Mouse (Mus musculus): ENCODE data around the gene Chil5.

DNA sequence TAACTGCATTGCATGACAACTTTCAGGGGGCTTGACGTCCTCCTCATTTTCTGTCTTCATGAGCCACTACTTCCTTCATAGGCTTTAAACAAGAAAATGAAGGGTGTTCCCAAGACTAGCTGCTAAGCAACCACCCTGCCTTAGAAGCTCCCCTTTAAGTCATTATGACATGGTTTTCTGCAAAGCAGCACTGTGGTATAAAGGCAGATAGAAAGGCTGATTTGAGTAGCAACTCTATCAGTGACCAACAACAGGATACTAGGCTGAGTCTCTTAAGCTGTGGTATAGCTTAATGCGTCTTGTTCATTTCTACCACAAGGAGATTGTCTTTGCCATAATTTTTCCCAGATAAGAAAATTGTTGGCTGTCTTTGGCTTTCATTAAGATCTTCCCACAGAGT is 18.1 kb downstream of the Chil5 start, which contains the start of gene Pifo:
- TF ChIP-seq CTCF (IDR thresholded peaks at IDR 0.05) (no peak), EP300 (IDR thresholded peaks at IDR 0.05) (no peak)

Data from lung, postnatal 0 days (tissue).